Mouse (Mus musculus) heart, adult 2 months (tissue): ENCODE results near the gene Igfbp1. TPM values are rescaled to one million over a fixed set of nuclear protein-coding genes. Genes with fewer than 3 reads are reported as not detected.

Experiments used
- DNase-seq, 2 experiments: peaks; one replicate each; pipeline ENCODE4 v3.0.0; 2021
- H3K27ac ChIP-seq: fragments of 200-600 bp; 2 replicates; pipeline ENCODE4 v1.8.1; 2022
- H3K27me3 ChIP-seq: fragments of 200-500 bp; 2 replicates; pipeline ENCODE4 v1.6.1; 2012; ENCODE audit warnings: mild to moderate bottlenecking, low read length, inconsistent platforms, mixed read lengths; ENCODE audit not compliant: control insufficient read depth, insufficient read depth
- H3K36me3 ChIP-seq: fragments of 200-500 bp; 2 replicates; pipeline ENCODE4 v1.6.1; 2012; ENCODE audit warnings: low read length, inconsistent platforms; ENCODE audit not compliant: control insufficient read depth, insufficient read depth
- H3K4me1 ChIP-seq: fragments of 200-500 bp; 2 replicates; pipeline ENCODE4 v1.6.1; 2011; ENCODE audit warnings: low read length; ENCODE audit not compliant: control insufficient read depth, insufficient read depth
- H3K4me3 ChIP-seq: fragments of 200-600 bp; 2 replicates; pipeline ENCODE4 v1.8.1; 2022
- H3K79me2 ChIP-seq: fragments of 200-500 bp; replicated peaks from 2 replicates; pipeline ENCODE4 v1.6.1; 2012; ENCODE audit warnings: mild to moderate bottlenecking, inconsistent platforms, low read length, moderate library complexity, mixed read lengths; ENCODE audit not compliant: control insufficient read depth, insufficient read depth
- H3K9ac ChIP-seq: fragments of 200-500 bp; 2 replicates; pipeline ENCODE4 v1.6.1; 2012; ENCODE audit warnings: low read depth, mild to moderate bottlenecking, control low read depth, inconsistent platforms, low read length, mixed read lengths
- CTCF ChIP-seq: fragments of 200-600 bp; IDR thresholded peaks from 2 replicates; pipeline ENCODE4 v1.8.1; 2022; ENCODE audit warnings: antibody characterized with exemption, mild to moderate bottlenecking, moderate library complexity
- EP300 ChIP-seq: fragments of 200-500 bp; IDR thresholded peaks from 2 replicates; pipeline ENCODE4 v1.6.1; 2011; ENCODE audit warnings: low read depth, low read length, control low read depth; ENCODE audit not compliant: insufficient read depth
- POLR2A ChIP-seq: fragments of 200-500 bp; IDR thresholded peaks from 2 replicates; pipeline ENCODE4 v1.6.1; 2011; ENCODE audit warnings: mild to moderate bottlenecking, low read depth, low read length, control low read depth; ENCODE audit not compliant: insufficient read depth
- WGBS: fragments of 180-500 bp; shearing (Covaris S2); methylation state at CpG from one replicate; pipeline ENCODE4 v1.1.7; 2018; 5-methylcytosine and 5-hydroxymethylcytosine counted together
- intact Hi-C: fragments of 180-260 bp; cut with DNase I; formaldehyde crosslinking; loops from one replicate; pipeline ENCODE4 v1.15.1; 2025
- polyA plus RNA-seq: library from polyadenylated mRNA; depleted of rRNA; stranded (reverse); fragments of >200 nt; gene quantifications from 2 replicates; pipeline ENCODE4 v1.2.3, GENCODE M21; 2012
- total RNA-seq, 2 experiments: library from RNA; stranded (reverse); gene quantifications; 2 replicates each; pipeline ENCODE4 v1.2.3; 2021

Gene Igfbp1
- total and polyA plus RNA-seq, 3 experiments = not detected

DNA sequence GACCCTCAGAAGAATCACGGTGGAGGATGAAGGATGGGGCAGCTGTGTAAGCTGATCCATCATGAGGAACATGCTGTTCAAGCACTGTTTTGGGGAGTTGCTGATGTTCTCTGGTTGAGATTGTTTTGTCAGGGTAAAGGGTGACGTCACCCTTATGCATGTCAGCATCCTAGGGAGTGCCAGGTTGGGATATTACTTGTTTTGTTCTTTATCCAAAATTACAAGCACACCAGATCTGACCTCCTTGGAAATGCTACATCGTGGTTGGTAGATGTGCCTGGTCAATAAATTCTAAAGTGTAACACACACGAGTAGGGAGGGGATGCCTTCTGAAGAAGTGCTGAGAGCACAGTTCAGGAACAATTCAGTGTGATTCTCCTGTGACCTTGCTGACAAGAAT, 41.2 kb upstream of the Igfbp1 start:
- intact Hi-C loops = no loop called here
- TF ChIP-seq EP300 (no peak), CTCF (no peak), POLR2A (no peak)
- H3K36me3 ChIP-seq = no peaks in the 10 kb centered on the region
- no peak for DNase-seq
- H3K9ac ChIP-seq = no peak overlapping the region
- no peaks in the 10 kb centered on the region for H3K4me1 ChIP-seq
- H3K27me3 ChIP-seq = no peaks in the 10 kb centered on the region
- WGBS = 68% methylated on average over 4 of the region's 4 CpGs
- no peaks in the 10 kb centered on the region for H3K79me2 ChIP-seq
- H3K4me3 ChIP-seq = no peak overlapping the region
- H3K27ac ChIP-seq = no peak overlapping the region

DNA sequence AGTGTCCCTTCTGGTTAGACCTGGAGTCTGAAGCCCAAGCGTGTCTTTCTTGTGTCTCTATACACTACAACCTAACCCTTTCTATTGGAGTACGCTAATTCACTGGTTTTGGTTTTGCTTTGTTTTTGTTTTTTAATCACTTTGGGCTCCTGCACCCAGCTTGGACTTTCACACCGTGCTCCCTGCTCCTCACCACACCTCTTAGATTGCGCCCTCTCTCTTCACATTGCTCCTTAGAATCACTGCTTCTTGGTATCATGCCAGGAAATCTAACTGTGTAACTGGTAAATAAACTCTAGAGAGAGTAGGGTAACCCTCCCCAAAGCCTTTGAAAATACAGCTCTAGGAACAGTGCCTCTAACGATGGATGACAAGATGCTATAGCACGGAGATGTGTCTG, 39.4 kb upstream of the Igfbp1 start:
- WGBS = 94% methylated on average over 6 of the region's 6 CpGs
- no peaks in the 10 kb centered on the region for H3K79me2 ChIP-seq
- H3K4me3 ChIP-seq = no peak overlapping the region
- no peak for DNase-seq
- TF ChIP-seq EP300 (no peak), CTCF (no peak), POLR2A (no peak)
- H3K9ac ChIP-seq = no peak overlapping the region
- no peaks in the 10 kb centered on the region for H3K27me3 ChIP-seq
- H3K27ac ChIP-seq = no peak overlapping the region
- intact Hi-C loops = no loop called here
- no peaks in the 10 kb centered on the region for H3K36me3 ChIP-seq
- no peaks in the 10 kb centered on the region for H3K4me1 ChIP-seq

DNA sequence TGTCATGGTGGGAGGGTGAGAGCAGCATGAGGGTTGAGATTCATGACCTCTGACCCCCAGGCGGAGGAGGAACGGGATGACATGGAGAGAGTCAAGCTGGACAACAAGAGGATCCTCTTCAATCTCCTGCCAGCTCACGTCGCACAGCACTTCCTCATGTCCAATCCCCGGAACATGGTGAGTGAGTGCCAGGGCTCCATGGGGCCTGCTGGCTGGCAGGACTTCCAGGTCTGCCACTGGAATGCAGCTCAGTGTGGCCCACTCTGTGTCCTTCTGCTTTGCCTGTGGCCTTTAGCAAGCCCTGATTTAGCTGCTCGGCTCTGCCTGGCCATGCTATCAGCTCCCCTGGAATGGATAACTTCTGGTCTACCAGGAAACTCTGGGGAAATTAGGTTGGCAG, 37.4 kb upstream of the Igfbp1 start:
- Histone ChIP-seq H3K4me3 (no peak overlapping the region), H3K27ac (no peak overlapping the region), H3K36me3 (no peaks in the 10 kb centered on the region), H3K4me1 (no peaks in the 10 kb centered on the region), H3K79me2 (no peaks in the 10 kb centered on the region), H3K27me3 (no peaks in the 10 kb centered on the region), H3K9ac (no peak overlapping the region)
- WGBS = 46% methylated on average over 6 of the region's 6 CpGs
- no peak for DNase-seq
- intact Hi-C loops = loop anchor here (2.0 kb wide), 1 partner anchor 505 kb away; no protein-coding TSS in a partner anchor
- TF ChIP-seq EP300 = no peak
- no peak for TF ChIP-seq CTCF
- no peak for TF ChIP-seq POLR2A

DNA sequence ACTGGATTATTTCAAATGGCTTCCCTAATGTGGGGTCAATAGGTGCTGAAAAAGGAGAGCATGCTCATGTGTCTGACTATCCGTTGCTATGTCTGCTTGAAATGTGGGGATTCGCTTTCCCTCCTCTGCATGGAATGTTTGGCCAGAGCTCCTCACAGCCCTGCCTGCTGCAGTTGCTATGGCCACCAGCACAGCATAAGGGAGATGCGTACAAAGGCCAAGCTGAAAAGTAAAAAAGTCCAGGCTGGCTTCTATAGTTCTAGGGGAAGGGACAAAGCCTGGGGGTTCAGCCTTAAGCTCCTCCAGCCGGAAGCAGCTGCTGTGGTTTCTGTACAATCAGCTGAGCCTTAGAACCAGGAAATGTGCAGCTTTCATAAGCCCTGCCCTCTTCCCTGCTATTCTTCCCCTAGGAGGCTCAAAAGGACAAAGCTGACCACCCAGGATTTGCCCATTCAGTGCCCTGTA, 36.9 kb upstream of the Igfbp1 start:
- no peak for DNase-seq
- 55% methylated on average over 4 of the region's 4 CpGs for WGBS

DNA sequence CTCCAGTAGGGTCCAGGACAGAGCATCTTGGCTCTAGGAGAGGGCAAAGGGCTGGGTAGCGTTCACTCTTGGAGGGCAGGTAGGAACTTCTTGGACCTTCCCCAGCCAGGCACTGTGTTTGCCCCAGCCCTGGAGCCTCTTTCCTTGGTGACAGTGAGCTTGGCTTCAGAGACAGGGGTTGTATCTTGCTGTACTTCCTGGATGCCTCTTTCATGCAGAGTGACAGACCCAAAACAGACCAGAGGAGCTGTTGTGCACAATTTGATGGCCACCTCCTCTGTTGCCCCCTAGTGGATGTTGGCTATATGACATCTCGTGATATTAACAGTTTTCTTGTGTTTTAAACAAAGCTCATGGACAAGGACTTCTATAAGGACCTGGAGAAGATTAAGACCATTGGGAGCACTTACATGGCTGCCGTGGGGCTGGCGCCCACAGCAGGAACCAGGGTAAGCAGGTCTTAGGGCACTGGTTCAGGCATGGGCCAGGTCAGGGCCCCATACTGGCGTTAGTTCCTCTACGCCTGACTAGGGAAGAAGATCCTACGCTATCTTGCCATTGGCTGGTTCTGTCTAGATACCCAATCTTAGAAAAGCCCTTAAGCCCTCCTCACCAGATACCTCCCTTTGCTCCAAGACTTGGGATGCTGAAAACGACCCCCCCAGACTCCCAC, 35.9 kb upstream of the Igfbp1 start:
- no peak for DNase-seq
- no peak overlapping the region for H3K4me3 ChIP-seq
- no peaks in the 10 kb centered on the region for H3K79me2 ChIP-seq
- WGBS = 80% methylated on average over 8 of the region's 8 CpGs
- H3K27me3 ChIP-seq = no peaks in the 10 kb centered on the region
- intact Hi-C loops = loop anchor here (2.0 kb wide), 1 partner anchor 507 kb away; no protein-coding TSS in a partner anchor
- H3K27ac ChIP-seq = no peak overlapping the region
- H3K36me3 ChIP-seq = no peaks in the 10 kb centered on the region
- no peak overlapping the region for H3K9ac ChIP-seq
- TF ChIP-seq CTCF (peak; percentile 73), POLR2A (no peak)
- H3K4me1 ChIP-seq = no peaks in the 10 kb centered on the region

More for the DNA sequence above, 36.9 kb upstream of the Igfbp1 start:
- intact Hi-C loops = loop anchor here (2.0 kb wide), 1 partner anchor 506 kb away; no protein-coding TSS in a partner anchor
- H3K4me1 ChIP-seq = no peaks in the 10 kb centered on the region
- no peak overlapping the region for H3K4me3 ChIP-seq
- H3K9ac ChIP-seq = no peak overlapping the region
- H3K27ac ChIP-seq = no peak overlapping the region
- H3K36me3 ChIP-seq = no peaks in the 10 kb centered on the region
- H3K79me2 ChIP-seq = no peaks in the 10 kb centered on the region
- no peak for TF ChIP-seq EP300
- no peak for TF ChIP-seq POLR2A
- TF ChIP-seq CTCF = no peak
- no peaks in the 10 kb centered on the region for H3K27me3 ChIP-seq

DNA sequence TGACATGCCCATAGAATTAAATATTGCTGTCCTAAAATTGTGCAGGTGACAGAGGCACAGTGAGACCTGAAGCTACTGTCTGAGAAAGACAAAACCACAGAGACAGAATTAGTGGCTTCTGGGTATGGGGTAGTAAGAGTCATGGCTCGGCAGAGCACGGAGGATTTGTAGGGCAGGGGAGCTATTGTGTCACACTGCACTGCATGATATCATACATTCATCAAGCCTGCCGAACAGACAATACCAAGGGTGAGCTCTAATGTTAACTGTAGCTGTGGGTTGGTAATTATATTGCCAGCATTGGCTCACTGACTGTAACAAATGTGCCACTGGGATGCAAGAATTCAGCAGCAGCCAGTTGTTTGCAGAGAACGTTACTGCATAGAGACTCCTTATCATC, 33.2 kb upstream of the Igfbp1 start:
- WGBS = 73% methylated on average over 4 of the region's 4 CpGs
- H3K79me2 ChIP-seq = no peaks in the 10 kb centered on the region
- intact Hi-C loops = no loop called here
- DNase-seq = no peak
- no peak overlapping the region for H3K27ac ChIP-seq
- TF ChIP-seq EP300 (no peak), CTCF (no peak), POLR2A (no peak)
- no peaks in the 10 kb centered on the region for H3K27me3 ChIP-seq
- H3K9ac ChIP-seq = no peak overlapping the region
- no peaks in the 10 kb centered on the region for H3K36me3 ChIP-seq
- H3K4me1 ChIP-seq = no peaks in the 10 kb centered on the region
- H3K4me3 ChIP-seq = no peak overlapping the region

- WGBS = 94% methylated on average over 1 of the region's 1 CpGs
- Histone ChIP-seq H3K4me1 (no peaks in the 10 kb centered on the region), H3K9ac (no peak overlapping the region), H3K27ac (no peak overlapping the region), H3K36me3 (no peaks in the 10 kb centered on the region), H3K27me3 (no peaks in the 10 kb centered on the region), H3K4me3 (no peak overlapping the region), H3K79me2 (no peaks in the 10 kb centered on the region)
- no peak for TF ChIP-seq POLR2A
- no peak for TF ChIP-seq CTCF
- no peak for TF ChIP-seq EP300
- no peak for DNase-seq
- intact Hi-C loops = no loop called here
These were observed 27.9 kb upstream of the Igfbp1 start for GRCm38 (mm10) chr11:7169645-7170044.
